Mouse (Mus musculus): Measurements from ENCODE around the gene Plekha6. TPM values are rescaled to one million over a fixed set of nuclear protein-coding genes. Genes with fewer than 3 reads are reported as not detected.
A peak's percentile ranks its signal among the peaks of the same experiment; 100 is the strongest.

Plekha6 gene
- polyA plus RNA-seq, 1 experiment, result 104 TPM

DNA sequence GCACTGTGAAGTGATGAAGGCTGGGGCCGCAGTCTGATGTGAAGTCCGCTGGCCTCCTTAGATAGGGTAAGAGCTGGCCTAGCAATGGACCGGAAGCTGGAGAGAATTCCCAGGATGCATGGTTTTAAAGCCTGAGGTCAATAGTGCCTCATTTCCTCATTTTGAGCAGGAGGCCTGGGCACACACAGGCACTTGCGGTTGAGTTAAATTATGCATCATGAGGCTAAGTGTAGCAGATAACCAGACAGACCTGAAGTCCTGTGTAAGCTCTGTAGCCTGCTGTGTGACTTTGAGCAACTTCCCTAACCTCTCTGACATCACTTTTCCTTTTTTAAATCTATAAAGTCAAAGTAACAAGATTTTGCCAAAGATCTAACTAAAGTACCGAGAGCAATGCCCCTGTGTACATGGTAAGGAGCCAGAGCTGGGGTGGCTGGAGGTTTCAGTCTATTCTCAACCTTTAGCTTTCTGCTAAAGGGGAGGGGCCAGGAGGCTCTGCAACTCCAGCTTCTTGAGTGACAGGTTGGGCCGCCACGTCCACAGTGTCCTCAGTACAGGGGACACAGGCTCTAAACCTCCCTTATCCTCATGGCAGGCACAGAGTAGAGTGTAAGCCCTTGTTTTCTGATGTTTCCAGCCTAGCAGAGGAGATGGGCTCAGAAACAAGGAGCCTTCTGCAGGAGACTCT lies 50.8 kb downstream of the Plekha6 start:
- H3K4me1 ChIP-seq (ENCODE audit: control insufficient read depth, insufficient read depth, insufficient read length, low read length), result peaks cover 45% of the 10 kb centered on the region
- H3K27me3 ChIP-seq (ENCODE audit: control insufficient read depth, insufficient read depth, low read length), result no peaks in the 10 kb centered on the region
- peaks cover 8% of the 10 kb centered on the region; the same call in 1 of the 2 replicates for H3K36me3 ChIP-seq (ENCODE audit: control insufficient read depth, insufficient read depth, low read length)
- 81% methylated on average over 7 of the region's 7 CpGs for WGBS
- no peak overlapping the region for H3K27ac ChIP-seq (ENCODE audit: insufficient read depth, low read depth, low read length)
- no peak overlapping the region for H3K4me3 ChIP-seq (ENCODE audit: low read depth, low read length)
- TF ChIP-seq CTCF (IDR thresholded peaks at IDR 0.05; ENCODE audit: extremely low read depth, insufficient read length, insufficient replicate concordance, low read depth, low read length), result no peak
- no peak for TF ChIP-seq POLR2A (IDR thresholded peaks at IDR 0.05; ENCODE audit: low read depth, low read length)

- Histone ChIP-seq H3K27ac (ENCODE audit: insufficient read depth, low read depth, low read length) (no peak overlapping the region), H3K4me1 (ENCODE audit: control insufficient read depth, insufficient read depth, insufficient read length, low read length) (peaks cover 43% of the 10 kb centered on the region), H3K27me3 (ENCODE audit: control insufficient read depth, insufficient read depth, low read length) (no peaks in the 10 kb centered on the region), H3K4me3 (ENCODE audit: low read depth, low read length) (no peak overlapping the region), H3K36me3 (ENCODE audit: control insufficient read depth, insufficient read depth, low read length) (peaks cover 8% of the 10 kb centered on the region; the same call in 1 of the 2 replicates)
- TF ChIP-seq POLR2A (IDR thresholded peaks at IDR 0.05; ENCODE audit: low read depth, low read length), result no peak
- no peak for TF ChIP-seq CTCF (IDR thresholded peaks at IDR 0.05; ENCODE audit: extremely low read depth, insufficient read length, insufficient replicate concordance, low read depth, low read length)
- WGBS, result 94% methylated on average over 3 of the region's 3 CpGs
These were observed 51.3 kb downstream of the Plekha6 start for GRCm38 (mm10) chr1:133215360-133215700.

DNA sequence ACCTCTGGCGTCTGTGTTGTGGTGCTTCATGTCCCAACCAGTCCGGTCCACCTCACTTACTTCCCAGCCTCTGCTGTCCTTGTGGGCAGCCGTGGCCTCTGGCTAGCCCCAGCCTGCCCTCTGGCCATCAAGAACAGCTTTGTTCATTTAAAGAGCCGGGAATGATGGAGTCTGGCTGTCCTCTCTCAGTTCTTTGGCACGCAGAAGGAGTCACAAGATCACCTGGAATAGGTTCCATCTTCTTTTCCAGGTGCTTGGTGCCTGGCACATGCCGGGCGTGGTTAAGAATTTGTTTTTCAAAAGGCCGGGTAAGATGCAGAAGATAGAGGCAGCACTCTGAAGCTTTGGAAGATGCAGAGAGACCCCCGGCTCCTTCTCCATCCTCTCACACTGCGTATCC lies 51.7 kb downstream of the Plekha6 start:
- Histone ChIP-seq H3K4me1 (ENCODE audit: control insufficient read depth, insufficient read depth, insufficient read length, low read length) (peaks cover 40% of the 10 kb centered on the region), H3K36me3 (ENCODE audit: control insufficient read depth, insufficient read depth, low read length) (peaks cover 8% of the 10 kb centered on the region; the same call in 1 of the 2 replicates), H3K4me3 (ENCODE audit: low read depth, low read length) (no peak overlapping the region), H3K27me3 (ENCODE audit: control insufficient read depth, insufficient read depth, low read length) (no peaks in the 10 kb centered on the region), H3K27ac (ENCODE audit: insufficient read depth, low read depth, low read length) (no peak overlapping the region)
- TF ChIP-seq CTCF (IDR thresholded peaks at IDR 0.05; ENCODE audit: extremely low read depth, insufficient read length, insufficient replicate concordance, low read depth, low read length), result no peak
- TF ChIP-seq POLR2A (IDR thresholded peaks at IDR 0.05; ENCODE audit: low read depth, low read length), result no peak
- 76% methylated on average over 10 of the region's 10 CpGs for WGBS

- TF ChIP-seq CTCF (IDR thresholded peaks at IDR 0.05; ENCODE audit: extremely low read depth, insufficient read length, insufficient replicate concordance, low read depth, low read length) (no peak), POLR2A (IDR thresholded peaks at IDR 0.05; ENCODE audit: low read depth, low read length) (no peak)
- peaks cover 8% of the 10 kb centered on the region; the same call in 1 of the 2 replicates for H3K36me3 ChIP-seq (ENCODE audit: control insufficient read depth, insufficient read depth, low read length)
- no peak overlapping the region for H3K27ac ChIP-seq (ENCODE audit: insufficient read depth, low read depth, low read length)
- H3K4me3 ChIP-seq (ENCODE audit: low read depth, low read length), result no peak overlapping the region
- H3K4me1 ChIP-seq (ENCODE audit: control insufficient read depth, insufficient read depth, insufficient read length, low read length), result peaks cover 37% of the 10 kb centered on the region
- 56% methylated on average over 5 of the region's 5 CpGs for WGBS
- H3K27me3 ChIP-seq (ENCODE audit: control insufficient read depth, insufficient read depth, low read length), result no peaks in the 10 kb centered on the region
These were observed 53.0 kb downstream of the Plekha6 start for GRCm38 (mm10) chr1:133217031-133217430.

DNA sequence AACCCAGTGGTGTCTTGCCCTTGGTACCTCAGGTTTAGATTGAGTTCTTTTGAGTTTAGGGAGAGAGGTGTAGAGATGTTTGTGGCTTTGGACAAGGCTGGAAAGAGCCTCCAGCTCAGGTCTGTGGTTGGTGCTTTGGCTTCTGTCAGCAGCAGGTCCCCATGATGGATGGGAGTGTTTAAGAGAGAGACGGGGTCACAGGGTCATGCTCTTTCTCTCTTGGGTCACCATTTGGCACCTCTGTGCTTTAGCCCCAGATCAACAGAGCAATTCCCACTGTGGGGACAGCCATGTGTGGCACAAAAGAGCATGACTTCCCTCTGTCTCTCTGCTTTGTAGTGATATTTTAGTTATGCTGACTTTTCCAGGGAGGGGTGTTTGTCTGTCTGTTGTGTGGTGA lies 55.1 kb downstream of the Plekha6 start:
- WGBS, result 81% methylated on average over 1 of the region's 1 CpGs
- TF ChIP-seq POLR2A (IDR thresholded peaks at IDR 0.05; ENCODE audit: low read depth, low read length), result no peak
- TF ChIP-seq CTCF (IDR thresholded peaks at IDR 0.05; ENCODE audit: extremely low read depth, insufficient read length, insufficient replicate concordance, low read depth, low read length), result no peak
- no peak overlapping the region for H3K27ac ChIP-seq (ENCODE audit: insufficient read depth, low read depth, low read length)

GRCm38 (mm10) chr1:133221459-133221858 lies 57.4 kb downstream of the Plekha6 start:
- WGBS, result 21% methylated on average over 3 of the region's 3 CpGs
- TF ChIP-seq POLR2A (IDR thresholded peaks at IDR 0.05; ENCODE audit: low read depth, low read length) (no peak), CTCF (IDR thresholded peaks at IDR 0.05; ENCODE audit: extremely low read depth, insufficient read length, insufficient replicate concordance, low read depth, low read length) (no peak)

More for the DNA sequence above, 55.1 kb downstream of the Plekha6 start:
- Histone ChIP-seq H3K36me3 (ENCODE audit: control insufficient read depth, insufficient read depth, low read length) (peaks cover 8% of the 10 kb centered on the region; the same call in 1 of the 2 replicates), H3K4me3 (ENCODE audit: low read depth, low read length) (no peak overlapping the region), H3K27me3 (ENCODE audit: control insufficient read depth, insufficient read depth, low read length) (no peaks in the 10 kb centered on the region), H3K4me1 (ENCODE audit: control insufficient read depth, insufficient read depth, insufficient read length, low read length) (peaks cover 37% of the 10 kb centered on the region)

DNA sequence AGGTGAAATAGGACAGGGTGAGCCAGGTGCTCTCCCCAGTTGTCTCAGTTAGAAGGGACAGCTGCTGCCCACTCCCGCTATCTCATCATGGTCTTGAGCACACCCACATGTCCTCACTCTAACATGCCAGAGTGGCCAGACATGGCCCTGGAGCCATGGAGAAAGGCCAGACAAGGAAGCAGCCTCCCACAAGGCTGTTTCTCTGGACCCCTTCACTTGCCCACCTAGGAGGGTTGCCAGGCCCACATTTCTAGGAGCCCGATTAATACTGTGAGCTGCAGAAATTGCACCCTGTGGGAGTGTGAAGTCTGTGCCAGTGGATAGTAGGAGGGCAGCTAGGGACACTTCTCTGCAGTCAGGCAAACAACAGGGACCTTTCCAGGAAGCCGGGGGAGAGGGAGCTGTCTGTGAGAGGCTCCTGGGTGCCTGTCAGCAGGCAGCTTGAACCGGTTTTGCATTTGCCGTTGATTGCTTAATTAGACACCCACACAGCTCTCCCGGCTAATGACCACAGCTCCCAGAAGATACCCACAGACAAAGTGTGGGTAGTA lies 58.5 kb downstream of the Plekha6 start:
- H3K4me1 ChIP-seq (ENCODE audit: control insufficient read depth, insufficient read depth, insufficient read length, low read length), result peaks cover 55% of the 10 kb centered on the region
- H3K27ac ChIP-seq (ENCODE audit: insufficient read depth, low read depth, low read length), result peak overlapping the region; percentile 84; the same call in 1 of the 2 replicates
- TF ChIP-seq POLR2A (IDR thresholded peaks at IDR 0.05; ENCODE audit: low read depth, low read length) (peak; percentile 11; the same call in 1 of the 2 replicates), CTCF (IDR thresholded peaks at IDR 0.05; ENCODE audit: extremely low read depth, insufficient read length, insufficient replicate concordance, low read depth, low read length) (no peak)
- no peak overlapping the region for H3K4me3 ChIP-seq (ENCODE audit: low read depth, low read length)
- H3K36me3 ChIP-seq (ENCODE audit: control insufficient read depth, insufficient read depth, low read length), result no peaks in the 10 kb centered on the region
- WGBS, result 21% methylated on average over 6 of the region's 6 CpGs
- H3K27me3 ChIP-seq (ENCODE audit: control insufficient read depth, insufficient read depth, low read length), result no peaks in the 10 kb centered on the region

More at GRCm38 (mm10) chr1:133221459-133221858, 57.4 kb downstream of the Plekha6 start:
- peaks cover 2% of the 10 kb centered on the region; the same call in 1 of the 2 replicates for H3K36me3 ChIP-seq (ENCODE audit: control insufficient read depth, insufficient read depth, low read length)
- H3K27me3 ChIP-seq (ENCODE audit: control insufficient read depth, insufficient read depth, low read length), result no peaks in the 10 kb centered on the region
- peak overlapping the region; percentile 84 for H3K27ac ChIP-seq (ENCODE audit: insufficient read depth, low read depth, low read length)
- H3K4me3 ChIP-seq (ENCODE audit: low read depth, low read length), result no peak overlapping the region
- peaks cover 47% of the 10 kb centered on the region for H3K4me1 ChIP-seq (ENCODE audit: control insufficient read depth, insufficient read depth, insufficient read length, low read length)

Data from small intestine, adult 2 months (tissue).